Mouse (Mus musculus) G1E (cell line): ENCODE measurements around the gene Ddx56.

Experiments
- CTCF ChIP-seq: IDR thresholded peaks from 2 replicates; pipeline ENCODE4 v1.5.1; 2012; ENCODE audit warnings: low read depth, low read length, inconsistent platforms, mixed read lengths
- GATA1 ChIP-seq: IDR thresholded peaks from 2 replicates; pipeline ENCODE4 v1.6.1; 2012; ENCODE audit warnings: borderline replicate concordance, low read length, inconsistent platforms, mixed read lengths
- TAL1 ChIP-seq: conservative IDR thresholded peaks from 2 replicates; pipeline ENCODE4 v1.6.1; 2012; ENCODE audit warnings: low read depth, low read length, inconsistent platforms, mixed read lengths

DNA sequence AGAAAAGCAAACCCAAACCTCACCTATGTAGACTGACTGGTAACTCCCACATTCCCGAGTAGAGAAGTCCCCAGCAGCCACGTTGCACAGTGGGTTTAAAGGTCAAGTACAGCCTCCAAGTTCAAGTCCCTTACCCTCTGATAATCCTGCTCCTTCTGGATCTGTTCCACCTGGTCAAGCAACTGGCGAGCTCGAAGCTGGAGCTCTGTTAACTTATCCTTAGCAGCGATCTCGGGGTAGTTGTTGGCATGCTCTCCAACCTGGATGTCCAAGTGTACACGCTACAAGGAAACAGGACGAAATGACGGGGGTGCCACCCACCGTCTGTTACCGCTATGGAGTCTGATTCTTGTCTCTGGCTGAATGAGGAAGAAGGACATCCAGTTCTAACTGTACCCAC, 6.0 kb upstream of the Ddx56 start:
- TF ChIP-seq CTCF (no peak), GATA1 (no peak), TAL1 (no peak)
